Mouse (Mus musculus) Patski (cell line): Measurements from ENCODE around the gene Epb42. TPM values are rescaled to one million over a fixed set of nuclear protein-coding genes. Genes with fewer than 3 reads are reported as not detected.
"Not testable (repeated sequence)": the region's sequence is repeated elsewhere in the genome, so short reads cannot be mapped to it uniquely, and the experiment has no call there.

Experiments
- ATAC-seq: fragments of 100-300 bp; one replicate; pipeline ENCODE4 v1.8.0; 2021
- CTCF ChIA-PET: fragments of 350-600 bp; sonication (Branson Sonifier 250); formaldehyde crosslinking; loops from one replicate; lab custom pipeline; 2022; ENCODE audit warnings: inconsistent platforms; lab: Charles Lee
- POLR2A ChIA-PET: fragments of 350-600 bp; sonication (Branson Sonifier 250); formaldehyde crosslinking; loops from one replicate; lab custom pipeline; 2022; ENCODE audit warnings: antibody characterized with exemption, inconsistent platforms; lab: Charles Lee
- DNase-seq: peaks from one replicate; pipeline ENCODE4 v3.0.0-alpha.2; 2011; ENCODE audit warnings: low read depth, low spot score
- H3K27me3 ChIP-seq: fragments of 371-371 bp; one replicate; pipeline ENCODE4 v1.5.1; 2021
- CTCF ChIP-seq: fragments of 100-300 bp; IDR thresholded peaks from one replicate; pipeline ENCODE4 v1.5.1; 2021
- in situ Hi-C: fragments of 300-500 bp; cut with MboI; formaldehyde crosslinking; loops from 3 replicates; pipeline ENCODE4 v1.11.1; 2018; ENCODE audit warnings: low pct_unique_long_range_greater_than_20kb, mixed read lengths
- polyA plus RNA-seq: library from polyadenylated mRNA; unstranded; gene quantifications from one replicate; pipeline ENCODE4 v1.2.3, GENCODE M21; 2021

Epb42 gene
- polyA plus RNA-seq, 1 experiment from 2014 or later, result not detected

DNA sequence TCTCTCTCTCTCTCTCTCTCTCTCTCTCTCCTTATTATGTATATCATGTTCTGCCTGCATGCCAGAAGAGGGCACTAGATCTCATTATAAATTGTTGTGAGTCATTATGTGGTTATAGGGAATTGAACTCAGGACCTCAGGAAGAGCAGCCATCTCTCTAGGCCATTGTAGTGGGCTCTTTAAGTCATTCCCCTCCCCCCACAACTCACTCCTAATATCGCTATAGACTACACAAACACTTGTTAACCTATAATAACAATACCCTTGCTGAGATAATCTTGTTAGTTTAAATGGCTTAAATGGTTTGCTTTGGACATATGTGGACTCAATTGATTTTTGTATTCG lies 58.2 kb downstream of the Epb42 start:
- in situ Hi-C loops, result no loop called here
- ATAC-seq, result no peak
- POLR2A ChIA-PET, result no interaction called here
- no peak for DNase-seq
- H3K27me3 ChIP-seq, result no peaks in the 10 kb centered on the region
- CTCF ChIA-PET, result no interaction called here
- peak; percentile 29 for TF ChIP-seq CTCF

DNA sequence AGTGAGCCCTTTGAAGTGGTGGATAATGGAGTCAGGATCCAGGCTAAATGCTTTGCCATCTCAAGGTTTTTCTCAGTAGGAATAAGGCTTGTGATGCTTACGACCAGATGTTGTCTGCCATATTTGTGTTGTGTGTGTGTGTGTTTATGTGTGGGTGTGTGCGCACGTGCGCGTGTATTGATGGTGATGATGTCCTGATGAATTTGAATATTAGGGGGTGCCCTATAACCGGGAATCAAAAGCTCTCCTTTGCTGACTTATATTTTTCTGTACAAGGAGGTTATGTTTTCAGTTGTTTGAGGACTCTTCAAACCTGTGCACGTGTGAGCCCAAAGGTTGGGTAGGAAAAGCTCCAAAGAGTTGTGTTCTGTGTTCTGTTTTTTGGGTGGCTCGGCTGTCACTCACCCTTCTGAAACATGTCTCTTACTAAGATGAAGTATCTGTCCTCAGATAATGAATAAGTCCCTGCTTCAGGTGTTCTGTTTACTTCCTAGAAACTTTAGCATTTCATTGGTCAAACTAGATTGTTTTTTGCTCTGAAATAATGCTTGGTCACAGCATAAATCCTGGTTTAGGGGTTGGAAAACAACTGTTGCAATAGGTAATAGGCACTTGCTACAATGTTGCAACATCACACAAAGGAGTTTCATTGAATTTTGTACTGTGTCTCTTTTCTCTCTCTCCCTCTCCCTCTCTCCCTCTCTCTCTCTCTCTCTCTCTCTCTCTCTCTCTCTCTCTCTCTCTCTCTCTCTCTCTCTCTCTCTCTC lies 58.8 kb downstream of the Epb42 start:
- POLR2A ChIA-PET, result no interaction called here
- ATAC-seq (no peak), DNase-seq (no peak)
- H3K27me3 ChIP-seq, result no peaks in the 10 kb centered on the region
- in situ Hi-C loops, result no loop called here
- TF ChIP-seq CTCF, result no peak
- CTCF ChIA-PET, result no interaction called here

DNA sequence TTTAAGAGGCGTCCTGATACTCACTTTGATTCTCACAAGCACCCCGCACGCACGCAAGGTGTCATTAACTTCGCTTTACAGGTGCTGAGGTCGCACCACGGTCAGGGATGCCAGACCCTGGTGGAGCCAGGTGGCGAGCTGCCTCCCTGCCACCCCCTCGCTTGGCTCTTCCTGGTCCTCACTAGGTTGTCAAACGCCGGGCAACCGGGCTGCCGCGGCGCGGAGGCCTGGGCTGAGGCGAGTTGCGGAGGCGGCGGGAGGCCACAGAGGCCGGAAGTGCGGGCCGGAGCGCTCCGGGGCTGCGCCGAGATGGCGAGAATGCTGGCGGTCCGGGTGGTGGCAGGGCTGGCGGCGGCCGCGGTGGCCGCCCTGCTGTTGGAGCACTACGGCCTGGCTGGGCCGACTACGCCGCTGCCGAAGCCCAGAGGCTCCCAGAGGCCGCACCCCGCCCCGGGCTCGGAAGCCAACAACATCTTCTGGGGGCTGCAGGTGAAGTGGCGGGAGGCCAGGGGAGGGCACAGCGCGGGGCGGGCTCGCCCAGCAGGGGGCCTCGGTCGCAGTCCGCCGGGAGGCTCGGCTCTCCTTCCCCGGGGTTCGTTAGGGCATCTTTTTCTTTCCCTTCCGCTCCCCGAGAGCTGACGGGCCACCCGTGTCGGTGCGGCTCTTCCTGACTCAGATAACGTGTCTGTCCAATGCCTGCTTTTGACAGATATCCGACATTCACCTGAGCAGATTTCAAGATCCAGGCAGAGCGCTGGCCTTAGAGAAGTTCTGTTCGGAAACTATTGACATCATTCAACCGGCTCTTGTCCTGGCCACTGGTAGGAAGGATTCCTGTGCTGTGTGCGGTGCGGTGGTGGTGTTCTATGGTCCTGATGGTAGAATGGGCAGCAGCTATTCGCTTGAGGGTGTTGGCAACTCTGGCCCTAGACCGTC lies 59.6 kb downstream of the Epb42 start, which contains the start of gene Tmem62:
Tmem62 (plus strand) TSS at position 28 of the 936 bp plus-strand sequence.
- ATAC-seq (peak; percentile 75), DNase-seq (no peak)
- CTCF ChIA-PET, result no interaction called here
- TF ChIP-seq CTCF, result peak; percentile 65
- no peaks in the 10 kb centered on the region for H3K27me3 ChIP-seq
- in situ Hi-C loops, result no loop called here
- POLR2A ChIA-PET, result no interaction called here

DNA sequence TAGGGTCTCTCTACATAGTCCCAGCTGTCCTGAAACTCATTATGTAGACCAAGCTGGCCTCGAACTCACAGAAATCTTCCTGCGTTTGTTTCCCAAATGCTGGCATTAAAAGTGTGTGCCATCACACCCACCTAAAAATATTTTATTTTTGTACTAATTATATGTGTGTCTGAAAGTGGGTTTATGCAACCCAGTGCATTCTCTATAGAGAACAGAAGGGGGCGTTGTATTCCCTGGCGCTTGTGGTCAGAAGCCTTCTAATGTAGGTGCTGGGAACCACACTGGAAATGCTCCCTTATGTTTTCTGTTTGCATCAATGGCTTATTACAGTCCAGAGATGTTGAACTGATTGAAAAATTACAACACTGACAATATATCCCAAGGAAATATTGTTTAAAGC lies 60.6 kb downstream of the Epb42 start:
- TF ChIP-seq CTCF, result peak; percentile 77
- DNase-seq (no peak), ATAC-seq (no peak)
- no peaks in the 10 kb centered on the region for H3K27me3 ChIP-seq
- POLR2A ChIA-PET, result no interaction called here
- in situ Hi-C loops, result no loop called here
- CTCF ChIA-PET, result no interaction called here

DNA sequence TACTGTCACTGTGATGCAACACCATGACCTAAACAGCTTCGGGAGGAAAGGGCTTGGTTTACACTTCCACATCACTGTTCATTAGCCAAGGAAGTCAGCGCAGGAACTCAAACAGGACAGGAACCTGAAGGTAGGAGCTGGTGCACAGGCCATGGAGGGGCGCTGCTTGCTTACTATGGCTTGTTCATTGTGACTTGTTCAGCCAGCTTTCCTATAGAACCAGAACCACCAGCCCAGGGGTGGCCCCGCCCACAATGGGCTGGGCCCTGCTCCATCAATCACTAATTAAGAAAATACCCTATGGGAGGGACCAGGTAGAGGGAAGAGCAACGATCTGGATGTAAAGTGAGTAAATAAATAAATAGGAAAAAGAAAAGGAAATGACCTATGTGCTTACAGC lies 63.9 kb downstream of the Epb42 start:
- no peaks in the 10 kb centered on the region for H3K27me3 ChIP-seq
- ATAC-seq (no peak), DNase-seq (no peak)
- TF ChIP-seq CTCF, result no peak
- POLR2A ChIA-PET, result no interaction called here
- CTCF ChIA-PET, result no interaction called here
- in situ Hi-C loops, result no loop called here

DNA sequence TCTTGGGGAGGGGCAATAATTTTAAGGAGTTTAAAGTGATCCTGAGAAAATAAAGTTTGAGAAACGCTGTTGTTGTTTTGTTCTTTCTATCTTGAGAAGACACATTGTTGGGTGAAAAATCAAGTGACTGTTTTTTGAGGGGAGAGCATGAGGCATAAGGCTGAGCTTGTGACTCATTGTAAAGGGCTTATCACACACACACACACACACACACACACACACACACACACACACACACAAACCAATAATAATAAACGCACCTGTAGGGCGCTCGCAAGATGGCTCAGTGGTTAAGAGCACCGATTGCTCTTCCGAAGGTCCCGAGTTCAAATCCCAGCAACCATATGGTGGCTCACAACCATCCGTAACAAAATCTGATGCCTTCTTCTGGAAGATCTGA lies 64.6 kb downstream of the Epb42 start:
- in situ Hi-C loops, DNase-seq, ATAC-seq, POLR2A ChIA-PET, H3K27me3 ChIP-seq, CTCF ChIA-PET: not testable (repeated sequence)

DNA sequence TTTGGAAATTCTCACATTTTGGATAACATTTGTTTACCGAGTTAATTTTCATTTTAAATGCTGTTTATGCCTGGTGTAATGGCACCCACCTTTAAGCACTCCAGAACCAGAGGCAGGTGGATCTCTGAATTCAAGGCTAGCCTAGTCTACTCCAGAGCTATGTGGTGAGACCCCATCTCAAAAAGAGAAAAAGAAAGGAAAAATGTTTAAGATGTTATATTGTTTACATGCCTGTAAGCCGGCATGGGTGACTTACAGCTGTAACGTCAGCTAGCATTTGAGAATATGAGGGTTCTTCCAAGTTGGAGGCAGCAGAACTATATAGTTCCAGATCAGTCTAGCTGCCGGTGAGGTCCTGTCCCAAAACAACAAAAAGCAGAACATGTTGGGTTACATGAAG lies 65.1 kb downstream of the Epb42 start:
- POLR2A ChIA-PET, result no interaction called here
- TF ChIP-seq CTCF, result no peak
- CTCF ChIA-PET, result no interaction called here

DNA sequence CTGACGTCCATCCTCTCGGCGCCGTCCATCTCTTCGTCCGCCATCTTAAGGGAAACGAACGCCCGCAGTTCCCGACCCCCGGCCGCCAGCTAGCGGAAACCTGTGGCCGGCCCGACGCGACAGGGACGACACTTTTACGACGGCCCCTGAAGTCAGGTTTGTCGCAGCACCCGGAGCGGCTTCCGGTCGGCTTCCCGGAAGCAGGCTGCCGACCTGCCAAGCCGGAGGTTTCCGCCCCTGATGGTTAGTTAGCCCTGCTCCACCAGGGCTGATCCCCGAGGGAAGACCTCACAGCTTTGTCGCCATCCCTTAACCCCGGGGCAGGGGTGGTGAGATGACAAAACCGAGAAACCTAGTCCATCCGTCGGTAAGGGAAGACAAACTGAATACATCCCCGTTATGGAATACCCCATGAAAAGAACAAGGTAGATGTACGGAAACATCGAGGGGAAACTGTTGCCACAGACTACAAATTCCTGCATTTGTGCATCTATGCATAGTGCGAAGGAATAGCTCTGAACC lies 66.3 kb downstream of the Epb42 start, which contains the start of gene Ubr1:
Ubr1 (minus strand) TSS at position 157 of the 522 bp plus-strand sequence.
- in situ Hi-C loops, result no loop called here
- no peaks in the 10 kb centered on the region for H3K27me3 ChIP-seq
- TF ChIP-seq CTCF, result no peak
- ChIA-PET POLR2A (no interaction called here), CTCF (no interaction called here)
- ATAC-seq, result peak; percentile 78
- no peak for DNase-seq

More for the DNA sequence above, 65.1 kb downstream of the Epb42 start:
- in situ Hi-C loops, result no loop called here
- ATAC-seq, result no peak
- no peak for DNase-seq
- H3K27me3 ChIP-seq, result no peaks in the 10 kb centered on the region

DNA sequence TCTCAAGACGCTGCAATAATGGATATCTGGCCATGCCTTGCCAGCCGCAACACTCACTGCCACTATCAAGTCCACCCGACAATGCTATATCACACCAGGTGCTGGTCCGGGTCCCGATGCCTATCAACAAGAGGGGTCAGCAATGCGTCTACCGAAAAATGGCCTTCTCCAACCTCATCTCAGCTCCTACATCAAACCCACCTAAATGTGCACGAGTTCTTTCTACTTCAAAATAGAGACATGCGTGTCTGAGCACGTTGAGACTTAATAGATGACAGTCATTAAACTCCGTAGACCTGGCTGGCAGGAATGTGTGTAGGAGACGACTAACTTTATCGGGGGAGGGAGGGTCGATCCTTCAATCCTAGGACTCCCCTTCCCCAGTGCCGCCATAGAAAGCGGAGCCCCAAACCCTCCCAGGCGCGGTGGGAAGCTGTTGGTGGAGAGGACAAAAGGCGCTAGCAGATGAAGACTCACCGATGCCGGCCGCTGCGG lies 66.8 kb downstream of the Epb42 start:
- in situ Hi-C loops, result no loop called here
- POLR2A ChIA-PET, result no interaction called here
- CTCF ChIA-PET, result no interaction called here
- H3K27me3 ChIP-seq, result no peaks in the 10 kb centered on the region
- DNase-seq (no peak), ATAC-seq (no peak)
- no peak for TF ChIP-seq CTCF

Other genes starting within 250 kb of the Epb42 start
- gene Cdan1, start 186.9 kb downstream of the Epb42 start, polyA plus RNA-seq, result 14.0 TPM
- 9.9 TPM for gene Ttbk2, start 186.5 kb downstream of the Epb42 start, polyA plus RNA-seq
- 23.0 TPM for gene Ubr1, start 66.4 kb downstream of the Epb42 start, polyA plus RNA-seq
- 19.5 TPM for gene Tmem62, start 60.1 kb downstream of the Epb42 start, polyA plus RNA-seq
- gene Ccndbp1, start 28.7 kb downstream of the Epb42 start, polyA plus RNA-seq, result 54.8 TPM
- gene Tgm5, start 48.8 kb upstream of the Epb42 start, polyA plus RNA-seq, result 0.30 TPM
- not detected for gene Tgm7, start 72.7 kb upstream of the Epb42 start, polyA plus RNA-seq
- gene Adal, start 103.4 kb upstream of the Epb42 start, polyA plus RNA-seq, result 14.2 TPM
- gene Lcmt2, start 103.6 kb upstream of the Epb42 start, polyA plus RNA-seq, result 7.8 TPM
- gene Tubgcp4, start 133.6 kb upstream of the Epb42 start, polyA plus RNA-seq, result 32.0 TPM
- 13.5 TPM for gene Zscan29, start 134.1 kb upstream of the Epb42 start, polyA plus RNA-seq
- gene Trp53bp1, start 234.3 kb upstream of the Epb42 start, polyA plus RNA-seq, result 58.4 TPM